Mouse (Mus musculus): ENCODE data around the gene Usp31.

DNA sequence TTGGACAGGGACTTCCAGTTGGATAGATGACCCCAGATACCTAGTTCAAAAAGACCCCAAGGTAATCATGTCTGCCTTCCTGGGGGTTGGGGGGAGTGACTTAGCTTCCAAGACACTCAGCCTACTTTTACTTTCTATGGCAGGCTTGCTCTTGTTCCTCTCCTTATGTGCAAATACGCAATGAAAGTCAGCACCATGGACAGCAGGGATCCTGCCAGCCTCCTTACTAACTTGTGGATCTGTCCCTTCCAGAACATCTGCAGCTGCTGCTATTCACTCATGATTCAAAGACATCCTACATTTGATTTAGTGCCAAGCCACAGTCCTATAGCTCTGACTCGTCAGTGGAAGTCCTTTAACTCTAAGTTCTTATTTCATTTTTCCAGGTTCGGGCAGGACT, 110.7 kb downstream of the Usp31 start:
- TF ChIP-seq CTCF (conservative IDR thresholded peaks at IDR 0.05; ENCODE audit: low read length) = no peak
- TF ChIP-seq POU5F1 (IDR thresholded peaks at IDR 0.05; ENCODE audit: borderline replicate concordance, low read length) = no peak
- no peak for TF ChIP-seq NANOG (IDR thresholded peaks at IDR 0.05; ENCODE audit: borderline replicate concordance, low read length)

Data from E14TG2a.4 (cell line).